Mouse (Mus musculus) lung, embryonic 14.5 days (tissue): Measurements from ENCODE around the gene Zbtb32. TPM values are rescaled to one million over a fixed set of nuclear protein-coding genes. Genes with fewer than 3 reads are reported as not detected.

Experiments
- ATAC-seq: fragments of 200-750 bp; cut with Nextera tagmentation; 2 replicates; pipeline ENCODE4 v1.8.0; 2017; ENCODE audit warnings: mild to moderate bottlenecking, moderate TSS enrichment, moderate library complexity; ENCODE audit not compliant: insufficient read depth
- DNase-seq: peaks from one replicate; pipeline ENCODE4 v3.0.0-alpha.2; 2015
- H3K27ac ChIP-seq: fragments of 300-500 bp; sonication (generic); 2 replicates; pipeline ENCODE4 v1.5.1; 2014; ENCODE audit warnings: low read depth, mild to moderate bottlenecking, moderate library complexity
- H3K27me3 ChIP-seq: fragments of 300-500 bp; sonication (generic); 2 replicates; pipeline ENCODE4 v1.6.1; 2014; ENCODE audit warnings: low read length, control low read depth; ENCODE audit not compliant: insufficient read depth
- H3K36me3 ChIP-seq: fragments of 300-500 bp; sonication (generic); 2 replicates; pipeline ENCODE4 v1.6.1; 2014; ENCODE audit warnings: control low read depth; ENCODE audit not compliant: insufficient read depth
- H3K4me1 ChIP-seq: fragments of 300-500 bp; sonication (generic); 2 replicates; pipeline ENCODE4 v1.6.1; 2014; ENCODE audit warnings: antibody characterized with exemption, control low read depth; ENCODE audit not compliant: insufficient read depth
- H3K4me2 ChIP-seq: fragments of 300-500 bp; sonication (generic); 2 replicates; pipeline ENCODE4 v1.6.1; 2014; ENCODE audit warnings: mild to moderate bottlenecking
- H3K4me3 ChIP-seq: fragments of 300-500 bp; sonication (generic); 2 replicates; pipeline ENCODE4 v1.5.1; 2014; ENCODE audit warnings: low read depth, low read length
- H3K9ac ChIP-seq: fragments of 300-500 bp; sonication (generic); 2 replicates; pipeline ENCODE4 v1.6.1; 2014
- H3K9me3 ChIP-seq: fragments of 300-500 bp; sonication (generic); 2 replicates; pipeline ENCODE4 v1.6.1; 2016; ENCODE audit warnings: low read depth, low read length, control low read depth
- CTCF ChIP-seq: IDR thresholded peaks from 2 replicates; pipeline ENCODE4 v1.5.1; 2016; ENCODE audit warnings: antibody characterized with exemption, low read depth
- WGBS: fragments of 180-500 bp; shearing (Covaris S2); extraction: QIAGEN DNeasy Blood & Tissue Kit; methylation state at CpG from one replicate; pipeline ENCODE4 v1.1.7; 2014; 5-methylcytosine and 5-hydroxymethylcytosine counted together
- polyA plus RNA-seq: library from polyadenylated mRNA; unstranded; fragments of >200 nt; fragmentation: Nextera tagmentation; extraction: Ambion mirVana; gene quantifications from 2 replicates; pipeline ENCODE4 v1.2.1, GENCODE M21; 2014

Zbtb32 gene
- polyA plus RNA-seq, 1 experiment from 2014 or later = 2.4 TPM

GRCm38 (mm10) chr7:30564970-30565571 lies 33.6 kb downstream of the Zbtb32 start, which contains the start of gene Igflr1:
Gene Igflr1 (plus strand): TSS chr7:30565427.
- peaks cover 51% of the 10 kb centered on the region for H3K36me3 ChIP-seq
- no peak within 1 kb of the TSS for H3K4me3 ChIP-seq
- no peak for TF ChIP-seq CTCF
- H3K4me2 ChIP-seq = no peak within 1 kb of the TSS; the same call in 1 of the 2 replicates
- H3K9ac ChIP-seq = no peak within 1 kb of the TSS
- no peaks in the 10 kb centered on the region for H3K27me3 ChIP-seq
- H3K4me1 ChIP-seq = no peaks in the 10 kb centered on the region
- no peak for ATAC-seq
- H3K27ac ChIP-seq = no peak within 1 kb of the TSS
- H3K9me3 ChIP-seq = no peaks in the 10 kb centered on the region
- DNase-seq = no peak
- WGBS = 93% methylated on average over 12 of the region's 12 CpGs

GRCm38 (mm10) chr7:30563906-30564280 lies 34.8 kb downstream of the Zbtb32 start:
- ATAC-seq (no peak; the same call in 1 of the 2 replicates), DNase-seq (no peak)
- Histone ChIP-seq H3K36me3 (peaks cover 39% of the 10 kb centered on the region), H3K9me3 (no peaks in the 10 kb centered on the region), H3K9ac (peak overlapping the region; percentile 65), H3K4me3 (peak overlapping the region; percentile 79), H3K27ac (peak overlapping the region; percentile 96; the same call in 1 of the 2 replicates), H3K4me2 (peak overlapping the region; percentile 79), H3K4me1 (no peaks in the 10 kb centered on the region), H3K27me3 (no peaks in the 10 kb centered on the region)
- no peak for TF ChIP-seq CTCF
- 19% methylated on average over 6 of the region's 6 CpGs for WGBS

GRCm38 (mm10) chr7:30563117-30563905 lies 35.4 kb downstream of the Zbtb32 start, which contains the start of the genes U2af1l4, Gm49396 and Psenen:
Gene U2af1l4 (plus strand): TSS chr7:30563301.
Gene Gm49396 (plus strand): TSS chr7:30563344.
Gene Psenen (minus strand): TSS chr7:30563627.
- no peak for TF ChIP-seq CTCF
- ATAC-seq (peak; percentile 87), DNase-seq (peak; percentile 99)
- Histone ChIP-seq H3K4me2 (peak within 1 kb of the TSS; percentile 79), H3K9me3 (no peaks in the 10 kb centered on the region), H3K36me3 (peaks cover 33% of the 10 kb centered on the region), H3K4me1 (0 out of 2 replicates have a peak, but pooled peaks cover 5% of the 10 kb centered on the region), H3K27ac (peak within 1 kb of the TSS; percentile 96), H3K4me3 (peak within 1 kb of the TSS; percentile 79), H3K9ac (peak within 1 kb of the TSS; percentile 65), H3K27me3 (no peaks in the 10 kb centered on the region)
- WGBS = under 1% methylated on average over 45 of the region's 45 CpGs

- Histone ChIP-seq H3K4me3 (peak overlapping the region; percentile 79), H3K27me3 (no peaks in the 10 kb centered on the region), H3K4me1 (0 out of 2 replicates have a peak, but pooled peaks cover 5% of the 10 kb centered on the region), H3K36me3 (peaks cover 32% of the 10 kb centered on the region), H3K4me2 (peak overlapping the region; percentile 79), H3K9me3 (no peaks in the 10 kb centered on the region), H3K27ac (peak overlapping the region; percentile 67; the same call in 1 of the 2 replicates), H3K9ac (peak overlapping the region; percentile 65)
- no peak for TF ChIP-seq CTCF
- 2% methylated on average over 27 of the region's 27 CpGs for whole genome bisulfite sequencing
- 0 out of 2 replicates have a peak, but pooled peaks have one; percentile 13 for ATAC-seq
- DNase-seq = no peak
Observed at GRCm38 (mm10) chr7:30562526-30563116, 36.1 kb downstream of the Zbtb32 start.

GRCm38 (mm10) chr7:30560296-30560695 lies 38.4 kb downstream of the Zbtb32 start:
- Histone ChIP-seq H3K27me3 (no peaks in the 10 kb centered on the region), H3K9me3 (no peaks in the 10 kb centered on the region), H3K4me3 (peak overlapping the region; percentile 64; the same call in 1 of the 2 replicates), H3K4me1 (0 out of 2 replicates have a peak, but pooled peaks cover 5% of the 10 kb centered on the region), H3K9ac (no peak overlapping the region), H3K4me2 (peak overlapping the region; percentile 95), H3K36me3 (peaks cover 30% of the 10 kb centered on the region), H3K27ac (peak overlapping the region; percentile 60; the same call in 1 of the 2 replicates)
- TF ChIP-seq CTCF = no peak
- 50% methylated on average over 2 of the region's 2 CpGs for WGBS
- ATAC-seq (no peak), DNase-seq (no peak)

GRCm38 (mm10) chr7:30559443-30559954 lies 39.2 kb downstream of the Zbtb32 start, which contains the start of gene Lin37:
Gene Lin37 (minus strand): TSS chr7:30559838.
- Histone ChIP-seq H3K4me1 (0 out of 2 replicates have a peak, but pooled peaks cover 5% of the 10 kb centered on the region), H3K27me3 (no peaks in the 10 kb centered on the region), H3K27ac (peak within 1 kb of the TSS; percentile 60; the same call in 1 of the 2 replicates), H3K9ac (peak within 1 kb of the TSS; percentile 75), H3K36me3 (peaks cover 30% of the 10 kb centered on the region), H3K9me3 (no peaks in the 10 kb centered on the region), H3K4me3 (peak within 1 kb of the TSS; percentile 64), H3K4me2 (peak within 1 kb of the TSS; percentile 95)
- under 1% methylated on average over 20 of the region's 20 CpGs for WGBS
- DNase-seq = peak; percentile 98
- TF ChIP-seq CTCF = no peak
- peak; percentile 80 for ATAC-seq
